Mouse (Mus musculus) thymus, adult 2 months (tissue): ENCODE measurements at regions not wholly inside any gene's neighbourhood (a gene's known extent, or its start where the extent isn't known, plus 50 kb on each side); places are given as distances from the start of the nearest gene placed in this dataset.

Source experiments
- DNase-seq: peaks from one replicate; pipeline ENCODE4 v3.0.0; 2021
- H3K27ac ChIP-seq: fragments of 200-500 bp; 2 replicates; pipeline ENCODE4 v1.5.1; 2012; ENCODE audit warnings: low read length, control low read depth; ENCODE audit not compliant: control insufficient read depth, insufficient read depth
- H3K27me3 ChIP-seq: fragments of 200-500 bp; 2 replicates; pipeline ENCODE4 v1.6.1; 2012; ENCODE audit warnings: mild to moderate bottlenecking, low read length, moderate library complexity, mixed read lengths; ENCODE audit not compliant: control insufficient read depth, insufficient read depth
- H3K36me3 ChIP-seq: fragments of 200-500 bp; 2 replicates; pipeline ENCODE4 v1.6.1; 2012; ENCODE audit warnings: mild to moderate bottlenecking, low read length, moderate library complexity; ENCODE audit not compliant: control insufficient read depth, insufficient read depth
- H3K4me1 ChIP-seq: fragments of 200-500 bp; replicated peaks from 2 replicates; pipeline ENCODE4 v1.6.1; 2012; ENCODE audit warnings: low read length; ENCODE audit not compliant: control insufficient read depth, insufficient read depth
- H3K4me3 ChIP-seq: fragments of 200-500 bp; 2 replicates; pipeline ENCODE4 v1.5.1; 2012; ENCODE audit warnings: mild to moderate bottlenecking, low read length, control low read depth, moderate library complexity; ENCODE audit not compliant: control insufficient read depth, insufficient read depth
- CTCF ChIP-seq: fragments of 200-500 bp; IDR thresholded peaks from 2 replicates; pipeline ENCODE4 v1.5.1; 2012; ENCODE audit warnings: mild to moderate bottlenecking, control low read depth, low read length, moderate library complexity, borderline replicate concordance; ENCODE audit not compliant: control insufficient read depth, poor library complexity, insufficient read depth; ENCODE audit errors: extremely low read depth
- POLR2A ChIP-seq: fragments of 200-500 bp; IDR thresholded peaks from 2 replicates; pipeline ENCODE4 v1.6.1; 2012; ENCODE audit warnings: mild to moderate bottlenecking, low read length, control low read depth, moderate library complexity; ENCODE audit not compliant: control insufficient read depth, poor library complexity, insufficient read depth; ENCODE audit errors: extremely low read depth
- WGBS: fragments of 180-500 bp; shearing (Covaris S2); methylation state at CpG from one replicate; pipeline ENCODE4 v1.1.7; 2018; 5-methylcytosine and 5-hydroxymethylcytosine counted together

DNA sequence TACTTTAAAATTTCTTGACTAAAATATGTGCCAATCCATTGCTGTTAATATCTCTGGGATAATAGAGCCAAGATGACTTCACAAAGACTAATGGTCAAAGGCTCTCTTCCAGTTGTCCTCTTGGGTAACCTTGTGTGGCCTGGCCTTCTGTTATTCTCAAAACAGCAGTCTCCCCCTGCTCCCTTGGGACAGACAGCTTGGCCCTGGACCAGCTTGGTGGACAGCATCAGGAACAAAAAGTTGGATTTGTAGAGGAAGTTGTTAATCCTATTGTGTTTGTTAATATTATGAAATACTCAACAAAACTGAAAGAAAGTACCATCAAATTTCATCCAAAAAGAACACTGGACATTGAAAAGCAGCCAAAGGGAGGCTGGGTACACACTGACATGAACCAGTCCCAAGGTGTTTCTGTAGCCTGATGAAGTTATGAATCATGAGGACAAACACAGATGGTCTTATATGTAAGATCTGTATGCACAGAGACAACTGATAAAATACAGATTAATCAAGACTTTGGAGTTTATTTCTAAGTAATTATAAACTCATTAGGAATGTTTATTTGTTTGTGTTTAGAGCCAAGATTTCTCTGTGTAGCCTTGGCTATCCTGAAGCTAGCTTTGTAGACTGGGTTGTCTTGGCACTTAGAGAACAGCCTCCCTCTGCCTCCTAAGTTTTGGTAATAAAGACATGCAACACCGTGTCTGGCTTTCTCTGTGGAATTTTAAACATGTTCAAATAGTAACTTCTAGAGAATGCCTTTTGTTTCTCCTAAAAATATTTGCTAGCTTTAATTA is 335.7 kb upstream of the Chrm3 start:
- Histone ChIP-seq H3K27me3 (no peaks in the 10 kb centered on the region), H3K27ac (no peak overlapping the region), H3K4me3 (no peak overlapping the region), H3K4me1 (no peaks in the 10 kb centered on the region), H3K36me3 (no peaks in the 10 kb centered on the region)
- 93% methylated on average over 1 of the region's 1 CpGs for WGBS
- TF ChIP-seq POLR2A: no peak
- no peak for TF ChIP-seq CTCF
- DNase-seq: no peak

DNA sequence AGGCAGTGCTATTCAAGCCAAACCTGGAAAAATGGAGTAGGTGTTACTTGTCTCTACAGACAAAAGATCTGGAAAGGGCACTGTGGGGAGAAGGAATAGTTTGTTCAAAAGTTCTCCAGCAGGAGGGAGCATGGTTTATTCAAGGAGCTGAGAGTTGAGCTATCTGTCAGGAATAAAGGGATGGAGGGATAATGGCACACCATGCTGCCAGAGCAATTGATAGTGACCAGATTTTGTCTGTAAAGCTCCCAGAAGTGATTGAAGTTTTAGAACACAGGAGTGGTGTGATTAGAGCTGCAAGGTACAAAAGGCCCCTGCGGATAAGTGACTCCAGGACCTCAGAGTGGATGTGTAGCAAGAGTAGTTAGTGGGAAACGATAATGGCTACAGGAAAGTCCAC is 330.7 kb upstream of the Chrm3 start:
- Histone ChIP-seq H3K36me3 (no peaks in the 10 kb centered on the region), H3K27ac (no peak overlapping the region), H3K4me1 (no peaks in the 10 kb centered on the region), H3K27me3 (no peaks in the 10 kb centered on the region), H3K4me3 (no peak overlapping the region)
- TF ChIP-seq CTCF (no peak), POLR2A (no peak)
- 89% methylated on average over 2 of the region's 2 CpGs for WGBS
- no peak for DNase-seq

DNA sequence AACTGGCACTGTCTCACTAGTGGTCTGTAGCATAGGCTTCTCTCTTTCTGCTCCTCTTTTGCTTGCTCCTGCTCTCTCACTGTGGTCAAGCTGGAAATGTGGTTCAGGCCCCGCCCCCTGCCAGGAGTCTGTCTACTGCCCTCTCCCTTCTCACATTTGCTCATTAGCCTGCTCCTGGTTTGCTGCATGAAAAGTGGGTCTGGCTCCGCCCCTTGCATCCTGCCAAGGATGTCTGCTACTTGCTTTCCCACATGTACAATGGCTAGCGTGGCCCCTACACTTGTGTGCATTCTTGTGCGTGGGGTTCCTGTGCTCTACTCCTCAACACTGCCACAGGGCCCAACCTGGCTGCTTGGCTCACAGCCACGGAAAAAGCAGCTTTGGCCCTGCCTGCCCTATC is 326.7 kb upstream of the Chrm3 start:
- WGBS: 71% methylated on average over 5 of the region's 5 CpGs

GRCm38 (mm10) chr13:10654086-10654422 is 293.4 kb upstream of the Chrm3 start:
- Histone ChIP-seq H3K4me3 (no peak overlapping the region), H3K36me3 (no peaks in the 10 kb centered on the region), H3K27me3 (no peaks in the 10 kb centered on the region), H3K4me1 (no peaks in the 10 kb centered on the region), H3K27ac (no peak overlapping the region)
- 93% methylated on average over 2 of the region's 2 CpGs for WGBS
- TF ChIP-seq CTCF: no peak
- TF ChIP-seq POLR2A: no peak
- DNase-seq: no peak

More for the DNA sequence above, 326.7 kb upstream of the Chrm3 start:
- Histone ChIP-seq H3K36me3 (no peaks in the 10 kb centered on the region), H3K27ac (no peak overlapping the region), H3K4me3 (no peak overlapping the region), H3K27me3 (no peaks in the 10 kb centered on the region), H3K4me1 (no peaks in the 10 kb centered on the region)
- DNase-seq: peak; percentile 1
- TF ChIP-seq CTCF (no peak), POLR2A (no peak)

GRCm38 (mm10) chr13:10653376-10654085 is 292.9 kb upstream of the Chrm3 start:
- TF ChIP-seq CTCF (no peak), POLR2A (no peak)
- Histone ChIP-seq H3K4me3 (no peak overlapping the region), H3K4me1 (no peaks in the 10 kb centered on the region), H3K27me3 (no peaks in the 10 kb centered on the region), H3K27ac (no peak overlapping the region), H3K36me3 (no peaks in the 10 kb centered on the region)
- DNase-seq: no peak
- 77% methylated on average over 9 of the region's 9 CpGs for WGBS

DNA sequence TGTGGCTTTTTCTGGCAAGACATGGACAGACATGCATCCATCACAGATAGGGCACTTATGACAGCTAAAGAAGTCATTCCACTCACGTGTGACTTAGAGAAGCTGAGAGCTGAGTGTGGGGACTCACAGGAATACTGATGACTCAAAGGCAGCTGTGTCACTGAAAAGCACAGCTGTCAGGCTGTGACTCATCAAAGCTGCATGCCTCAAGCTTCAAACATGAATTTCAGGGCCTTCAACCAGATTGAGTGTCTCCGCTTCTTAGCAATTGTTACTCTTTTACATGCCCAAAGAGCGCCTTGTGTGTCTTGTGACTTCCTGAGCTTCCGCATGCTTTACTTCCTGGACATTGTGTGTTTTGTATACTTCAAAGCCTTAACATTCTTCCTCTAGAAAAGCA is 276.2 kb upstream of the Chrm3 start:
- Histone ChIP-seq H3K4me3 (no peak overlapping the region), H3K27me3 (no peaks in the 10 kb centered on the region), H3K36me3 (no peaks in the 10 kb centered on the region), H3K27ac (no peak overlapping the region), H3K4me1 (no peaks in the 10 kb centered on the region)
- DNase-seq: no peak
- TF ChIP-seq POLR2A: no peak
- no peak for TF ChIP-seq CTCF
- 69% methylated on average over 4 of the region's 4 CpGs for WGBS

GRCm38 (mm10) chr13:10630467-10630866 is 269.8 kb upstream of the Chrm3 start:
- no peak overlapping the region for H3K4me3 ChIP-seq
- TF ChIP-seq CTCF (no peak), POLR2A (no peak)
- no peak for DNase-seq
- WGBS: 86% methylated on average over 2 of the region's 2 CpGs
- no peaks in the 10 kb centered on the region for H3K27me3 ChIP-seq
- H3K4me1 ChIP-seq: no peaks in the 10 kb centered on the region
- no peaks in the 10 kb centered on the region for H3K36me3 ChIP-seq
- no peak overlapping the region for H3K27ac ChIP-seq
